Mouse (Mus musculus): ENCODE data around the gene Bahcc1.

DNA sequence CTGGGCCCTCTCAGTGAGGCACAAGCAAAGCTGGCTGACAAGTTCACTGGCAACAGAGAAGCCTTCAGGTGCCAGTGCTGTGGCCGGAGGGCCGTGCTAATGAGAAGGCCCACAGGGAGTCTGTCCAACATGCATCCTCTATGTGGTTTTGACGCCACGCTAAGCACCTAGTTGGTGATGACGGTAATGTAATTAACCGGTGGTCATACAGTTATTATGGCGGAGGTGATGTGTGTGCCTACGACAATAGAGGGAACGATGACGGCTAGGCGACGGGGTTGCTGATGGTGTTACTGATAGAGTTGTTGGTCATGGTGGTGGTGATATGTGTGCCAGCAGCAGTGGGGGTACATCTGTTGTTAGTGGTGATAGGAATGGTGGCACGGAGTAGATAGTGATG, 25.2 kb downstream of the Bahcc1 start:
- TF ChIP-seq HCFC1 (IDR thresholded peaks at IDR 0.05; ENCODE audit: borderline replicate concordance, insufficient read depth, low read length), result no peak
- no peak for TF ChIP-seq ZNF384 (IDR thresholded peaks at IDR 0.05; ENCODE audit: low read depth, low read length)
- no peak for TF ChIP-seq ZC3H11A (IDR thresholded peaks at IDR 0.05; ENCODE audit: borderline replicate concordance, low read depth, low read length)

All from ES-E14 (cell line).